In the genomic region with DNA sequence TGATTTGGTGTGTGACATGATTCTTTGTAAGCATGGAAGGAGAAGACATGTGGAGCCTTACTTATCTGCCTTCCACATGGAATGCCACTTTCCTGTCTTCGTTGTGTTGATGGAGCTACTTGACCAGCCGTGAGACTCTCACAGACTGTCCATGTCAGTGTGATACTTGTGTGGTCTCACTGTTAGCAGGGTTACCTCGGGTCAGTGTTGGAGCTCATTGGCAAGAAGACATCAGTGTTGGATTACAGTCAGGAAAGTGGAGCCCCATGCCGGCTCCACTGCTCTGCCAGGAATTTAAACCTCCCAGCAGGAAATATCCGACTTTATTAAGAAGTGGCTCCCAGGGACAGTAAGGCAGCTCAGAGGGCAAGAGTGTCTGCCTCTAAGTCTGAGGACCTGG, we compare ENCODE assay signal across 9 mouse cellular contexts.
DNase-seq lines count a peak whose midpoint lies in the region; ATAC-seq and TF ChIP-seq lines count a peak whose summit lies in the region.
"Had no signal": no experiment of that assay in that cellular context is flagged by ENCODE, and none has a peak within 500 bp of the region (broad histone marks: within the 10 kb centered on the region; RNA-seq: fewer than 3 reads in every experiment).

No protein-coding gene starts in this region.

- intact Hi-C loops in left cerebral cortex, postnatal 10 days (cut with DNase I) = loop anchor here (5.0 kb wide), 1 partner anchor 73 kb away; no protein-coding TSS in a partner anchor

- ATAC-seq in hindbrain, postnatal 0 days = peak; percentile 61; the same call in 1 of the 2 replicates
- ATAC-seq in hindbrain, embryonic 16.5 days = no peak
- ATAC-seq in midbrain, embryonic 15.5 days (replicated peaks) = no peak

- H3K4me1 ChIP-seq in hindbrain, postnatal 0 days (ENCODE audit: insufficient read depth, low read length) = no peaks in the 10 kb centered on the region
- H3K4me1 ChIP-seq in hindbrain, embryonic 16.5 days (ENCODE audit: control insufficient read depth, insufficient read depth, low read depth, low read length) = no peaks in the 10 kb centered on the region
- peaks cover 80% of the 10 kb centered on the region for H3K4me1 ChIP-seq in erythroblast, embryonic 14.5 days (ENCODE audit: control insufficient read depth)
- H3K4me1 ChIP-seq in midbrain, embryonic 15.5 days = no peaks in the 10 kb centered on the region

- no peak overlapping the region for H3K4me3 ChIP-seq in hindbrain, postnatal 0 days (ENCODE audit: low read length)
- H3K4me3 ChIP-seq in hindbrain, embryonic 16.5 days (ENCODE audit: low read length) = no peak overlapping the region
- H3K4me3 ChIP-seq in erythroblast, embryonic 14.5 days (replicated peaks) = peak overlapping the region; percentile 78
- H3K4me3 ChIP-seq in midbrain, embryonic 15.5 days = no peak overlapping the region
- H3K4me3 ChIP-seq: embryonic facial prominence, embryonic 10.5 days had no signal

- no peak overlapping the region for H3K9ac ChIP-seq in hindbrain, postnatal 0 days (replicated peaks; ENCODE audit: low read length)
- no peak overlapping the region for H3K9ac ChIP-seq in hindbrain, embryonic 16.5 days (ENCODE audit: low read depth, low read length)
- H3K9ac ChIP-seq in midbrain, embryonic 15.5 days = no peak overlapping the region

- peaks cover 18% of the 10 kb centered on the region for H3K36me3 ChIP-seq in hindbrain, postnatal 0 days (ENCODE audit: insufficient read depth, low read length)
- H3K36me3 ChIP-seq in hindbrain, embryonic 16.5 days (ENCODE audit: control insufficient read depth, insufficient read depth, low read length) = peaks cover 19% of the 10 kb centered on the region
- peaks cover 63% of the 10 kb centered on the region for H3K36me3 ChIP-seq in erythroblast, embryonic 14.5 days (ENCODE audit: control insufficient read depth)
- H3K36me3 ChIP-seq in midbrain, embryonic 15.5 days (replicated peaks) = peaks cover 13% of the 10 kb centered on the region

- H3K27me3 ChIP-seq in hindbrain, postnatal 0 days (ENCODE audit: insufficient read depth, low read length) = no peaks in the 10 kb centered on the region
- no peaks in the 10 kb centered on the region for H3K27me3 ChIP-seq in hindbrain, embryonic 16.5 days (replicated peaks; ENCODE audit: control insufficient read depth, insufficient read depth, low read length)
- peaks cover 2% of the 10 kb centered on the region for H3K27me3 ChIP-seq in erythroblast, embryonic 14.5 days (ENCODE audit: control insufficient read depth)
- no peaks in the 10 kb centered on the region for H3K27me3 ChIP-seq in midbrain, embryonic 15.5 days (replicated peaks)

- peak; percentile 34 for DNase-seq in hindbrain, postnatal 0 days (ENCODE audit: low spot score)
- DNase-seq in adipocyte (ENCODE audit: low spot score) = peak; percentile 74
- DNase-seq in heart, postnatal 4 days = peak; percentile 50
- DNase-seq in left cerebral cortex, postnatal 10 days (ENCODE audit: extremely low spot score in 1 of 2, low spot score in 2 of 2) = no peak
- no peak for DNase-seq in ovary, postnatal 10 days (ENCODE audit: low spot score)

- H3K9me3 ChIP-seq in hindbrain, postnatal 0 days (ENCODE audit: low read length) = no peaks in the 10 kb centered on the region
- H3K9me3 ChIP-seq in hindbrain, embryonic 16.5 days (ENCODE audit: control insufficient read depth, low read length) = no peaks in the 10 kb centered on the region
- H3K9me3 ChIP-seq in erythroblast, embryonic 14.5 days (ENCODE audit: control insufficient read depth, low read length) = no peaks in the 10 kb centered on the region
- no peaks in the 10 kb centered on the region for H3K9me3 ChIP-seq in midbrain, embryonic 15.5 days
- H3K9me3 ChIP-seq: embryonic facial prominence, embryonic 10.5 days had no signal

- 38% methylated on average over 5 of the region's 5 CpGs for WGBS in hindbrain, postnatal 0 days
- 68% methylated on average over 5 of the region's 5 CpGs for WGBS in hindbrain, embryonic 16.5 days
- 84% methylated on average over 5 of the region's 5 CpGs for WGBS in midbrain, embryonic 15.5 days

- H3K27ac ChIP-seq in hindbrain, postnatal 0 days = no peak overlapping the region
- H3K27ac ChIP-seq in hindbrain, embryonic 16.5 days (ENCODE audit: low read depth, low read length) = no peak overlapping the region
- H3K27ac ChIP-seq in midbrain, embryonic 15.5 days = no peak overlapping the region

- no peak for TF ChIP-seq CTCF in hindbrain, postnatal 0 days (IDR thresholded peaks at IDR 0.05; ENCODE audit: low read depth)

- H3K4me2 ChIP-seq in hindbrain, postnatal 0 days (ENCODE audit: low read depth, low read length) = no peak overlapping the region
- H3K4me2 ChIP-seq in hindbrain, embryonic 16.5 days (ENCODE audit: low read length) = no peak overlapping the region
- no peak overlapping the region for H3K4me2 ChIP-seq in midbrain, embryonic 15.5 days

Comparison
In these comparisons a context has a peak if more than half of its experiments do, and no peak if none do; other contexts are left out.
1. DNase-seq: peak in hindbrain, postnatal 0 days (single experiment), adipocyte (single experiment) and heart, postnatal 4 days (single experiment); none in left cerebral cortex, postnatal 10 days (0 of 2) and ovary, postnatal 10 days (single experiment).